Mouse (Mus musculus) layer of hippocampus, adult 9-10 months (tissue): Measurements from ENCODE around the gene Gm10024.
"Not testable (repeated sequence)": the region's sequence is repeated elsewhere in the genome, so short reads cannot be mapped to it uniquely, and the experiment has no call there.

Experiments
- DNase-seq: peaks from one replicate; pipeline ENCODE4 v3.0.0; 2022; ENCODE audit warnings: low spot score

Gene Gm10024

GRCm38 (mm10) chr10:77711157-77711556 is at the start of gene Gm10024:
TSS of gene Gm10024 (plus strand) at chr10:77711457.
- DNase-seq, result not testable (repeated sequence)

GRCm38 (mm10) chr10:77663949-77664665 is 47.1 kb upstream of the Gm10024 start:
- no peak for DNase-seq

- no peak for DNase-seq
Measured at GRCm38 (mm10) chr10:77666342-77666741, 44.9 kb upstream of the Gm10024 start.

- DNase-seq, result no peak
Measured at GRCm38 (mm10) chr10:77667402-77667801, 43.9 kb upstream of the Gm10024 start.

- DNase-seq, result no peak
Measured at GRCm38 (mm10) chr10:77670710-77671109, 40.5 kb upstream of the Gm10024 start.

DNA sequence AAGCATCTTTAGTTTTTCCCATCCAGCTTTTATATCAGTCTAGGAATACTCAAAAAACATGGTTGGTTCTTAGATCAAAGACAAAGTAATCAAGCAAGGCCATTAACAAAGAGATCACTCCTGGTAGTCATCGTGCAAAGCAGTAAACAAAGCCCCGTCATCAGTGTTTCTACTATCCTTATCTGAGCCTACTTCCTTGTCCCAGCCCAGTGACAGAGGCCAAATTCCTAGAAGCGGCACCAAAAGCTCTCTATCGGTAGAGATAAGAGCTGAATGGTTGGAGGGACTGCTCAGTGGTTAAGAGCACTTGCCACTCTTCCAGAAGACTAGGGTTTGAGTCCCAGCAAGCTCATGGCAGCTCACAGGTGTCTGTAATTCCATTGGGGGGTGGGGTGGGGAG is 39.7 kb upstream of the Gm10024 start:
- no peak for DNase-seq

DNA sequence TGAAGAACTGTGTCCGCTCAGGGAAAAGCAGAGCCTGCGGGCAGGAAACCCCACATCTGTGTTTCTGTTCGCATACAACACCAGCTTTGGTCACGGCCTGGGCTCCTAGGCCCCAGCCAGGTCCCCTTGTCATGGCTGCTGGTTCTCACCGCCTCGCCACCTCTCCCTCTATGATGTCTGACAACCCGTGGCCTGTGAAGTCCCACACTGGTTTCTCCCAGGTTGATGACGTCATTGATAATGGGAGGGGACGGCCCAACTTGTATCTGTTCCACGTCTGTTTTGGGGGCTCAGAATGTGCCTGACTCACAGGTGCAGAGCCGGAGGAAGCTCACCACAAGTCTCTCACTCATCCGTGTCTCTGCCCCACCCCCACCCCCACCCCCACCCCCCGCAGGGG is 37.5 kb upstream of the Gm10024 start:
- no peak for DNase-seq

DNA sequence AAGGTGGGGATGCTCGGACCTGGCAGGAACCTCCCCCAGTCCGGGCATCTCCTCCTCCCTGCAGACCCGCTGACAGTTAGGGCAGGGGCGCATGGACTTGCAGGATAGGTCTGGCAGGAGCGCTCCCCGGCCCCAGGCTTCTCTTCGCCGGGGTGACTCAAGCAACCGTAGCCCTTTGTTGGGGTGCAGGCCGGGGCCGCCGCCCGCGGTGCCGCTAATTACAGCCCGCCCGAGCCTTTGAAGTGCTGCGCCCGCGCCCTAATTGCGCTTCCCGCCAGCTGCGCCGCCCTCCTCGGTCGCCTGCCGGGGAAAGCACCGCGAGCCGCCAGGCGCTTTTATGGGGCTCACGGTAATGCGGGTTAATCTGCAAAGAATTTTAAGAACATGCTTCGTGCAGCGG is 33.7 kb upstream of the Gm10024 start:
- DNase-seq, result no peak

DNA sequence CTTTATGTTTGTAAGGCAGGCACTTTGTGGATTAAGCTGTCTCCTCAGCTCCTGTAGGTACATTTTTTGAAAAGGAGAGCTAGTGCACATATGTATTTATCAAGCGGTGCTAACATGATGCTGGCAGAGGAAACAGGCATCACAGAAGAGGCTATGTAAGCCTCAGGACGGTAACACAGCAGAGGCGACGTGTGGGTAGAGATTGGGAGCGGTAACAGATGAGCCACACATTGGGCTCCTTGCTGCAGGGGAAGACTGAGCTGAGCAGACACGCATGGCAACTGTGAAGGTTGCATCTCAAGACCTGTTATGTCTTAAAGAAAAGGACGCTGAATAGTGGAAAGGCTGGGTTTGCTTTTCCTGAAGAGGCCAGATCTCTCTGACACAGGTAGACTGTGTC is 28.3 kb upstream of the Gm10024 start:
- DNase-seq, result no peak

DNA sequence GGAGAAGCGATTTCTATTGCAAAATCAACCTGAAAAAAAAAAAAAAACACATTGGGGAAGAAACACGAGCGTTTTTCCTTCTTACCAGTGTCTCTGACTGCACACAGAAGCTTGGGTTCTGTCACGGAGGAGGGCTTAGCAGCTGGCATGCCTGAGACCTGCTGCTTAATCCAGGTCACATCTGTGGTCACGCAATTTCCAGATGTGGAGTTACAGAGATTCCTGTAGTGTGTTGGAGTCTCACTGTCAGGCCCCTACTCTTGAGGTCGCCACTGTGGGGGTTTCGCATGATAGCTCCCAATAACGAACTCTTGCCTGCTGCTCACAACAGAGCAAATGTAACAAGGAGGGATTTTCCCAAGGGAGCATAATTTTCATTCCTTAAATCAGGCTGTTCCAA is 27.1 kb upstream of the Gm10024 start:
- no peak for DNase-seq

GRCm38 (mm10) chr10:77685895-77686664 is 25.2 kb upstream of the Gm10024 start, which contains the start of gene Tspear:
TSS of gene Tspear (plus strand) at chr10:77686569.
- DNase-seq, result no peak

- DNase-seq, result no peak
Measured at GRCm38 (mm10) chr10:77687021-77687420, 24.2 kb upstream of the Gm10024 start.

GRCm38 (mm10) chr10:77690356-77690807 is 20.9 kb upstream of the Gm10024 start, which contains the start of gene Gm19402:
TSS of gene Gm19402 (minus strand) at chr10:77690757.
- not testable (repeated sequence) for DNase-seq

- no peak for DNase-seq
Measured at GRCm38 (mm10) chr10:77697133-77697532, 14.1 kb upstream of the Gm10024 start, which contains the start of gene Gm9508. TSS of gene Gm9508 (minus strand) at chr10:77697233.

- no peak for DNase-seq
Measured at GRCm38 (mm10) chr10:77706326-77706725, 4.9 kb upstream of the Gm10024 start, which contains the start of gene Gm10272. TSS of gene Gm10272 (plus strand) at chr10:77706626.

DNA sequence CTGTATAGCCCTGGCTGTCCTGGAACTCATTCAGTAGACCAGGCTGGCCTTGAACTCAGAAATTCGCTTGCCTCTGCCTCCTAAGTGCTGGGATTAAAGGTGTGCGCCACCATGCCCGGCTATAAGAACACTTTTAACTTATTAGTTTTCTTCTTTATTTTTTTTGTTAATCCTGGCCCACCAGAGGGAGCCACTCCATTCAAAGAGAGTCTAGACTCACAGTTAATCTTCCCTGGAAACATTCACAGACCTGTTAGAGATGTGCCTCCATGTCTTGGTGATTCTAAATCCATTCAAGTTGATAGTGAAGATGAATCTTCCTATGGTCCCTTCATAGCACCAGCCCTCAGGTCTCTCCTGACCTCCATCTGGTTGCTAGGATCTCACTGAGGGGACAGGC is 1.4 kb upstream of the Gm10024 start:
- DNase-seq, result no peak

DNA sequence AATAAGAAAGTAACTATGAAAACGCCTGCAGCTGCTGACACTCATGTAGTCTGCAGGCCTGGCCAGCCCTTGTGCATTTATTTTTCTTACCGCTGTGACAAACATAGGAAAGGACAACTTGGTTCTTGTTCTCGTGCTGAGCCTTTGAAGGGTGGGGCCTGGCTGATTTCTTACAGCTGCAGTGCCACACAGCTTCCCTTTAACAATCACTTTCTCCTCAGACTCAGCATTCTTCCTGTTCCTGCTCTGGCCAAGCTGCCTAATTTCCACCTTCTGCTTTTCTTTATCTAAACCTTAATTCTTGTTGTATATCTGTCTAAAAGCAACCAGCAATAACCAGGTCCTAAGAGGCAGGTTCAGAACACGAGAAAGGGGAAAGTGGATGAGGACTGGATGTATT is 2.5 kb downstream of the Gm10024 start:
- DNase-seq, result no peak

- DNase-seq, result no peak
Measured at GRCm38 (mm10) chr10:77715507-77715906, 4.2 kb downstream of the Gm10024 start, which contains the start of gene Gm10142. TSS of gene Gm10142 (plus strand) at chr10:77715807.

- DNase-seq, result not testable (repeated sequence)
Measured at GRCm38 (mm10) chr10:77720299-77720698, 9.0 kb downstream of the Gm10024 start, which contains the start of gene Krtap12-1. TSS of gene Krtap12-1 (plus strand) at chr10:77720599.

GRCm38 (mm10) chr10:77724855-77725254 is 13.6 kb downstream of the Gm10024 start:
- DNase-seq, result no peak

DNA sequence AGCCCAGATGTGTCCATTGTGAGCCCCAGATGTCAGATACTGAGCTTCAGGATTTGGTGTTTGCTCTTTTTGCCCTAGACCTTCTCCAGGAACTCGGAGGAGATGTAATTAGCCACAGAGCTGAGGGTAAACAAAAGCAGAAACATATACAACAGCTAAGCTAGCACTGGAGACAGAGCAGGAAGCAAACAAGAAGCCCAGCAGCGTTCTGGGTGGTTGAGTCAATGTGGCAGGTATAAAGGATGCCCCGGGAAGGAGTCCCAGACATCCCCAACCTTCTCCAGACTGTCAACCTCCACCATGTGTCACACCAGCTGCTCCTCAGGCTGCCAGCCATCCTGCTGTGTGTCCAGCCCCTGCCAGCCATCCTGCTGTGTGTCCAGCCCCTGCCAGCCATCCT is 14.9 kb downstream of the Gm10024 start, which contains the start of gene Gm10100:
Gene Gm10100 (plus strand): TSS at position 301 of the 400 bp plus-strand sequence.
- DNase-seq, result no peak

GRCm38 (mm10) chr10:77728280-77728679 is 17.0 kb downstream of the Gm10024 start:
- no peak for DNase-seq

DNA sequence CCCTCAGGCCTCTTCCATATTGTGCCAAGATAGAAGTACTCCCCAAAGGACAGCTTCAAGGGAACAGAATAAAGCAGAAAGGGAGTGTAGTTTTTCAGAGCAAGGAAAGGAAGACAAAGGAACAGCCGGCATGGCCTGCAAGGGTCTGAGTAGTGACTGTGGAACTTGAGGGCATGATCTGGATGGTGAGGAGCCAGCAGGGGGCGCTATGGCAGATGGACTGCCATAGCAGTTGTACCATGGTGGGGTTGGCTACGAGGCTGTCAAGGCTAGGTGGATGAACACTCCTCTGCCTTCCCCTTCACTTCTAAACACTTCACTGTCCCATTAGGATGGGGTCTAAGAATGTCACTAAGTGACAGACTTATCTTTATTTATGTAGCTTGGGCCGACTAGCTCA is 18.0 kb downstream of the Gm10024 start:
- DNase-seq, result no peak
